Mouse (Mus musculus) G1E (cell line): ENCODE measurements around the gene Stoml3.

ENCODE experiments used
- CTCF ChIP-seq: IDR thresholded peaks from 2 replicates; pipeline ENCODE4 v1.5.1; 2012; ENCODE audit warnings: low read depth, low read length, inconsistent platforms, mixed read lengths
- GATA1 ChIP-seq: IDR thresholded peaks from 2 replicates; pipeline ENCODE4 v1.6.1; 2012; ENCODE audit warnings: borderline replicate concordance, low read length, inconsistent platforms, mixed read lengths
- POLR2AphosphoS5 ChIP-seq: IDR thresholded peaks from 2 replicates; pipeline ENCODE4 v1.6.1; 2012; ENCODE audit warnings: low read depth, low read length, inconsistent platforms; ENCODE audit not compliant: insufficient replicate concordance
- TAL1 ChIP-seq: conservative IDR thresholded peaks from 2 replicates; pipeline ENCODE4 v1.6.1; 2012; ENCODE audit warnings: low read depth, low read length, inconsistent platforms, mixed read lengths

DNA sequence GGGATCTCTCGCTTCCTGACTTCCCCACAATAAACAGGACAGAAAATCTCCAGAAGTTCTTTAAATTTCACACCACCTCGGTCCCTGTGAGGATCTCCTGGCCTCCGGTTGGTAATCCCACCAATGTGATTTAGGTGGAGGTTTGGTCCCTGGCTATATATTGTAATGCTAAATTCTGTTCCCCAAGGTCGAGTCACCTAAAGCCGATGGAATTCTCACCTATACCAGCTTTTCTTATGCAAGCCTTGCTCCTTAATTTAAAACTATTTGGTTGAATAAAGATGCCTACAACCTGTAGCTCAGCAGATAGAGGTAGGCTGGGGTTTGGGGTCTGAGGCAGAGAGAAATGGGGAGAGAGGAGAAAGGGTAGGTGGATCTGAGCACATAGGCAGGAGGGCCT lies 30.7 kb upstream of the Stoml3 start:
- TF ChIP-seq CTCF (no peak), TAL1 (no peak), GATA1 (no peak), POLR2AphosphoS5 (no peak)
